Mouse (Mus musculus): ENCODE results near the gene Nlrx1.
"Not testable (repeated sequence)": the region's sequence is repeated elsewhere in the genome, so short reads cannot be mapped to it uniquely, and the experiment has no call there.

Gene Nlrx1

GRCm38 (mm10) chr9:44268432-44268831 is at the start of gene Nlrx1:
Gene Nlrx1 (minus strand): TSS chr9:44268599.
- DNase-seq (ENCODE audit: low spot score): no peak

GRCm38 (mm10) chr9:44317452-44317851 is 49.1 kb upstream of the Nlrx1 start:
- DNase-seq (ENCODE audit: low spot score): no peak

- no peak for DNase-seq (ENCODE audit: low spot score)
These were observed 46.5 kb upstream of the Nlrx1 start for GRCm38 (mm10) chr9:44314910-44315309.

GRCm38 (mm10) chr9:44314257-44314547 is 45.8 kb upstream of the Nlrx1 start:
- DNase-seq (ENCODE audit: low spot score): no peak

- peak; percentile 79 for DNase-seq (ENCODE audit: low spot score)
These were observed 45.3 kb upstream of the Nlrx1 start for GRCm38 (mm10) chr9:44313476-44314256.

- DNase-seq (ENCODE audit: low spot score): no peak
These were observed 43.0 kb upstream of the Nlrx1 start for GRCm38 (mm10) chr9:44311136-44312134.

- DNase-seq (ENCODE audit: low spot score): no peak
These were observed 42.3 kb upstream of the Nlrx1 start for GRCm38 (mm10) chr9:44310750-44311135.

GRCm38 (mm10) chr9:44309756-44310155 is 41.4 kb upstream of the Nlrx1 start:
- no peak for DNase-seq (ENCODE audit: low spot score)

GRCm38 (mm10) chr9:44307248-44307647 is 38.8 kb upstream of the Nlrx1 start:
- DNase-seq (ENCODE audit: low spot score): no peak

- no peak for DNase-seq (ENCODE audit: low spot score)
These were observed 38.1 kb upstream of the Nlrx1 start for GRCm38 (mm10) chr9:44306532-44306931.

GRCm38 (mm10) chr9:44305466-44306079 is 37.2 kb upstream of the Nlrx1 start, which contains the start of gene Hinfp:
Gene Hinfp (minus strand): TSS chr9:44305671.
- DNase-seq (ENCODE audit: low spot score): peak; percentile 98

- DNase-seq (ENCODE audit: low spot score): not testable (repeated sequence)
These were observed 31.6 kb upstream of the Nlrx1 start for GRCm38 (mm10) chr9:44300001-44300400.

- DNase-seq (ENCODE audit: low spot score): no peak
These were observed 24.1 kb upstream of the Nlrx1 start for GRCm38 (mm10) chr9:44292490-44292889.

GRCm38 (mm10) chr9:44288959-44289291 is 20.5 kb upstream of the Nlrx1 start:
- no peak for DNase-seq (ENCODE audit: low spot score)

- DNase-seq (ENCODE audit: low spot score): peak; percentile 46
These were observed 19.9 kb upstream of the Nlrx1 start, which contains the start of gene Abcg4 for GRCm38 (mm10) chr9:44288076-44288958. Gene Abcg4 (minus strand): TSS chr9:44288615.

- DNase-seq (ENCODE audit: low spot score): no peak
These were observed 19.1 kb upstream of the Nlrx1 start for GRCm38 (mm10) chr9:44287401-44288075.

- no peak for DNase-seq (ENCODE audit: low spot score)
These were observed 18.6 kb upstream of the Nlrx1 start for GRCm38 (mm10) chr9:44287003-44287400.

GRCm38 (mm10) chr9:44286256-44286850 is 18.0 kb upstream of the Nlrx1 start:
- no peak for DNase-seq (ENCODE audit: low spot score)

- no peak for DNase-seq (ENCODE audit: low spot score)
These were observed 14.8 kb upstream of the Nlrx1 start for GRCm38 (mm10) chr9:44283183-44283582.

GRCm38 (mm10) chr9:44269973-44270372 is 1.6 kb upstream of the Nlrx1 start:
- DNase-seq (ENCODE audit: low spot score): no peak

GRCm38 (mm10) chr9:44269077-44269476 is 678 bp upstream of the Nlrx1 start:
- DNase-seq (ENCODE audit: low spot score): peak; percentile 43
